Mouse (Mus musculus): ENCODE measurements at regions not wholly inside any gene's neighbourhood (a gene's known extent, or its start where the extent isn't known, plus 50 kb on each side); places are given as distances from the start of the nearest gene placed in this dataset.

- TF ChIP-seq USF1 (IDR thresholded peaks at IDR 0.05; ENCODE audit: low read depth) (no peak), REST (IDR thresholded peaks at IDR 0.05; ENCODE audit: insufficient read depth, insufficient read length) (no peak), SRF (IDR thresholded peaks at IDR 0.05; ENCODE audit: control insufficient read depth, insufficient read length, low read depth) (no peak), MYOD1 (IDR thresholded peaks at IDR 0.05; ENCODE audit: control insufficient read depth in 1 of 3, insufficient read length in 2 of 3, low read depth in 2 of 3) (no peak), TCF3 (IDR thresholded peaks at IDR 0.05; ENCODE audit: insufficient read length, low read depth) (no peak), MAX (IDR thresholded peaks at IDR 0.05; ENCODE audit: low read depth) (no peak), E2F4 (IDR thresholded peaks at IDR 0.05; ENCODE audit: insufficient read depth) (no peak), POLR2A (IDR thresholded peaks at IDR 0.05; ENCODE audit: insufficient read length, low read depth) (no peak), CEBPB (IDR thresholded peaks at IDR 0.05; ENCODE audit: insufficient read depth, poor library complexity, severe bottlenecking) (no peak), POLR2AphosphoS2 (IDR thresholded peaks at IDR 0.05; ENCODE audit: insufficient read length, low read depth) (no peak), MYOG (IDR thresholded peaks at IDR 0.05; ENCODE audit: control insufficient read depth in 1 of 3, insufficient read depth in 1 of 3, insufficient read length in 2 of 3, low read depth in 2 of 3) (no peak), TCF12 (IDR thresholded peaks at IDR 0.05; ENCODE audit: insufficient read depth, poor library complexity, severe bottlenecking) (no peak)
- no peak overlapping the region for H3K4me2 ChIP-seq (ENCODE audit: low read depth)
- no peaks in the 10 kb centered on the region for H3K27me3 ChIP-seq (ENCODE audit: control insufficient read depth, insufficient read depth, insufficient read length)
- H3K36me3 ChIP-seq (ENCODE audit: control insufficient read depth, insufficient read depth): no peaks in the 10 kb centered on the region
- no peak overlapping the region for H3K4me3 ChIP-seq
- no peaks in the 10 kb centered on the region for H3K79me2 ChIP-seq (ENCODE audit: control insufficient read depth, insufficient read depth)
- H3ac ChIP-seq (ENCODE audit: control insufficient read depth, insufficient read length): no peak overlapping the region
These were observed 234.9 kb upstream of the Map3k1 start for GRCm38 (mm10) chr13:112043524-112044246.

GRCm38 (mm10) chr13:112044372-112044771 lies 235.6 kb upstream of the Map3k1 start:
- H3K79me2 ChIP-seq (ENCODE audit: control insufficient read depth, insufficient read depth): no peaks in the 10 kb centered on the region
- H3K36me3 ChIP-seq (ENCODE audit: control insufficient read depth, insufficient read depth): no peaks in the 10 kb centered on the region
- TF ChIP-seq CEBPB (IDR thresholded peaks at IDR 0.05; ENCODE audit: insufficient read depth, poor library complexity, severe bottlenecking) (no peak), MYOG (IDR thresholded peaks at IDR 0.05; ENCODE audit: control insufficient read depth in 1 of 3, insufficient read depth in 1 of 3, insufficient read length in 2 of 3, low read depth in 2 of 3) (no peak), SRF (IDR thresholded peaks at IDR 0.05; ENCODE audit: control insufficient read depth, insufficient read length, low read depth) (no peak), TCF3 (IDR thresholded peaks at IDR 0.05; ENCODE audit: insufficient read length, low read depth) (no peak), USF1 (IDR thresholded peaks at IDR 0.05; ENCODE audit: low read depth) (no peak), POLR2A (IDR thresholded peaks at IDR 0.05; ENCODE audit: insufficient read length, low read depth) (no peak), REST (IDR thresholded peaks at IDR 0.05; ENCODE audit: insufficient read depth, insufficient read length) (no peak), MYOD1 (IDR thresholded peaks at IDR 0.05; ENCODE audit: control insufficient read depth in 1 of 3, insufficient read length in 2 of 3, low read depth in 2 of 3) (no peak), POLR2AphosphoS2 (IDR thresholded peaks at IDR 0.05; ENCODE audit: insufficient read length, low read depth) (no peak), TCF12 (IDR thresholded peaks at IDR 0.05; ENCODE audit: insufficient read depth, poor library complexity, severe bottlenecking) (no peak), E2F4 (IDR thresholded peaks at IDR 0.05; ENCODE audit: insufficient read depth) (no peak), MAX (IDR thresholded peaks at IDR 0.05; ENCODE audit: low read depth) (no peak)
- no peak overlapping the region for H3ac ChIP-seq (ENCODE audit: control insufficient read depth, insufficient read length)
- H3K27me3 ChIP-seq (ENCODE audit: control insufficient read depth, insufficient read depth, insufficient read length): no peaks in the 10 kb centered on the region
- H3K4me2 ChIP-seq (ENCODE audit: low read depth): no peak overlapping the region
- H3K4me3 ChIP-seq: no peak overlapping the region

- no peaks in the 10 kb centered on the region for H3K79me2 ChIP-seq (ENCODE audit: control insufficient read depth, insufficient read depth)
- H3K4me3 ChIP-seq: no peak overlapping the region
- TF ChIP-seq MYOG (IDR thresholded peaks at IDR 0.05; ENCODE audit: control insufficient read depth in 1 of 3, insufficient read depth in 1 of 3, insufficient read length in 2 of 3, low read depth in 2 of 3) (no peak), USF1 (IDR thresholded peaks at IDR 0.05; ENCODE audit: low read depth) (no peak), TCF3 (IDR thresholded peaks at IDR 0.05; ENCODE audit: insufficient read length, low read depth) (no peak), MYOD1 (IDR thresholded peaks at IDR 0.05; ENCODE audit: control insufficient read depth in 1 of 3, insufficient read length in 2 of 3, low read depth in 2 of 3) (no peak), E2F4 (IDR thresholded peaks at IDR 0.05; ENCODE audit: insufficient read depth) (no peak), SRF (IDR thresholded peaks at IDR 0.05; ENCODE audit: control insufficient read depth, insufficient read length, low read depth) (no peak), MAX (IDR thresholded peaks at IDR 0.05; ENCODE audit: low read depth) (no peak), REST (IDR thresholded peaks at IDR 0.05; ENCODE audit: insufficient read depth, insufficient read length) (no peak), CEBPB (IDR thresholded peaks at IDR 0.05; ENCODE audit: insufficient read depth, poor library complexity, severe bottlenecking) (no peak), POLR2A (IDR thresholded peaks at IDR 0.05; ENCODE audit: insufficient read length, low read depth) (no peak), POLR2AphosphoS2 (IDR thresholded peaks at IDR 0.05; ENCODE audit: insufficient read length, low read depth) (no peak), TCF12 (IDR thresholded peaks at IDR 0.05; ENCODE audit: insufficient read depth, poor library complexity, severe bottlenecking) (no peak)
- H3K4me2 ChIP-seq (ENCODE audit: low read depth): no peak overlapping the region
- H3K36me3 ChIP-seq (ENCODE audit: control insufficient read depth, insufficient read depth): no peaks in the 10 kb centered on the region
- no peak overlapping the region for H3ac ChIP-seq (ENCODE audit: control insufficient read depth, insufficient read length)
- H3K27me3 ChIP-seq (ENCODE audit: control insufficient read depth, insufficient read depth, insufficient read length): no peaks in the 10 kb centered on the region
These were observed 237.7 kb upstream of the Map3k1 start for GRCm38 (mm10) chr13:112046247-112047211.

GRCm38 (mm10) chr13:112047408-112047807 lies 238.6 kb upstream of the Map3k1 start:
- Histone ChIP-seq H3K4me2 (ENCODE audit: low read depth) (no peak overlapping the region), H3K4me3 (no peak overlapping the region), H3K79me2 (ENCODE audit: control insufficient read depth, insufficient read depth) (no peaks in the 10 kb centered on the region), H3ac (ENCODE audit: control insufficient read depth, insufficient read length) (no peak overlapping the region), H3K36me3 (ENCODE audit: control insufficient read depth, insufficient read depth) (no peaks in the 10 kb centered on the region), H3K27me3 (ENCODE audit: control insufficient read depth, insufficient read depth, insufficient read length) (no peaks in the 10 kb centered on the region)
- TF ChIP-seq CEBPB (IDR thresholded peaks at IDR 0.05; ENCODE audit: insufficient read depth, poor library complexity, severe bottlenecking): no peak

All from myocyte (in vitro differentiated cells).